Mouse (Mus musculus): ENCODE measurements at regions not wholly inside any gene's neighbourhood (a gene's known extent, or its start where the extent isn't known, plus 50 kb on each side); places are given as distances from the start of the nearest gene placed in this dataset.
A peak's percentile ranks its signal among the peaks of the same experiment; 100 is the strongest.

DNA sequence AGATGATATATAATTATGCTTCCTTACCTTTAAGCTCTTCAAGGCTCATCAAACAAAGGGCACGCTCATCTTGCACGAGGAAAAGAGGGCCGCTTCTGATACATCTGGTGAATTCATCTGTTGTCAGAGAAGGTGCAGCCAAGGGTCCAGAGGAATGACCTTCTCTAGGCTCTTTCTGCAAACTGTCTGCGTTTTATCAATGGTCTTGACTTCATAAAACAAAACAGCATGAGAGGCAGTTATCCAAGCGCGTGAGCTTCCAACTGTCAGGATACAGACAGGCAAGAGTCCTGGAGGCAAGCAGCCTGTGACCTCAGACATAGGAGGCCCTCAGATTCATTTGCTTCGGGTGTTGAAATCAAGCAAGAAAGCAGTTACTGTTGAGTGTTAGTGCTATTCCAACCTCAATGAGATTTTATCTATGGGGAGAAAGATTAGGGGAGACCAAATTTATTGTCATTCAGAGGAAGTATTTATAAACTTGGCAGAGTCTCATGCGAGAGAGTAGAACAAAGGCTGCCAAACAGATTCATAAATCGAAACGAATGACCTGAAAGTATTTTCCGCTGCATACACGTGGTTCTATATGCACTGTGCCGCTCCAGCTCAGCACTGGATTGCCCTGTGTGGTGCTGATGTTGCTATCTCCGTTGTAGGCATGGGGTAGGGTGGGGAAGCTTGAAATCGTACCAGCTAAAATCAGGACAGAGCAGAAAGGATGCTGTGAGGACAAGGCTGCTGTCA is 107.2 kb upstream of the Vangl1 start:
- Histone ChIP-seq H3K4me2 (no peak overlapping the region), H3K9ac (no peak overlapping the region), H3K9me3 (replicated peaks) (no peaks in the 10 kb centered on the region), H3K36me3 (replicated peaks) (no peaks in the 10 kb centered on the region), H3K4me1 (replicated peaks) (no peaks in the 10 kb centered on the region), H3K4me3 (replicated peaks) (no peak overlapping the region), H3K27me3 (no peaks in the 10 kb centered on the region), H3K27ac (replicated peaks) (no peak overlapping the region)
- ATAC-seq (ENCODE audit: insufficient read depth) = no peak
- 61% methylated on average over 15 of the region's 15 CpGs for WGBS (ENCODE audit: insufficient replicate concordance)

DNA sequence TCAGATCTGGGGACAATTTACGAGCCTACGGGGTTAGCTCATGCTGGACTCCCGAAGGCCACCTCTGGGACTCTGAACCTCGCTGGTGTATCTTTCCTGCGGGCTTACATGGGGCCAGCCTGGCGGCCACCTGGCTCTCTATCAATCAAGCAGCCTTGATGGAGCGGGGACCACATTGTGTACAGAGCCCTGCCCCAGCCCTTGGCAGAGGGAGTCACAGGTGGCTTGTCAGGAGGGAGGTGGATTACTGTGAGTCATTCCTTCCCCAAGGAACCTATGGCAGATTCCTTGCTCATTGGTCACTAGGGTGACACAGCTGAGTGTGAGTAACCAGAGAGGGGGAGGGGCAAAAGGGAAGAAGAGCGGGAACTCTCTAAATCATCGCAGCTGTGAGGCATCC is 105.8 kb upstream of the Vangl1 start:
- H3K27ac ChIP-seq (replicated peaks) = no peak overlapping the region
- no peak overlapping the region for H3K9ac ChIP-seq
- H3K36me3 ChIP-seq (replicated peaks) = no peaks in the 10 kb centered on the region
- no peak overlapping the region for H3K4me2 ChIP-seq
- no peak for ATAC-seq (ENCODE audit: insufficient read depth)
- no peaks in the 10 kb centered on the region for H3K9me3 ChIP-seq (replicated peaks)
- no peaks in the 10 kb centered on the region for H3K27me3 ChIP-seq
- H3K4me1 ChIP-seq (replicated peaks) = no peaks in the 10 kb centered on the region
- no peak overlapping the region for H3K4me3 ChIP-seq (replicated peaks)
- 64% methylated on average over 9 of the region's 9 CpGs for WGBS (ENCODE audit: insufficient replicate concordance)

- no peak overlapping the region for H3K4me3 ChIP-seq (replicated peaks)
Observed at GRCm38 (mm10) chr3:102309756-102310155, 105.3 kb upstream of the Vangl1 start.

DNA sequence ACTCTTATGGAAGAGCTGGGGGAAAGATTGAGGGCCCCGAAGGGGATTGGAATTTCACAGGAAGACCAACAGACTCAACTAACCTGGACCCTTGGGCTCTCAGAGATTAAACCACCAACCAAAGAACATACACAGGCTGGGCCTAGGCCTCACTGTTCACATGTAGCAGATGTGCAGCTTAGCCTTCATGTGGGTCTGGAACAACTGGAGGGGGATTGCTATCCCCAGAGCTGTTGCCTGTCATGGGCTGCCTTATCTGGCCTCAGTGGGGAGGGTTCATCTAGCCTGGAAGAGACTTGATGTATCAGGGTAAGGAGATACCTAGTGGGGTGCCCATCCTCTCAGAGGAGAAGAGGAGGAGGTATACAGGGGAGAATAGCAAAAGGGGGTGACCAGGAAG is 103.2 kb upstream of the Vangl1 start:
- Histone ChIP-seq H3K27ac (replicated peaks) (no peak overlapping the region), H3K9ac (no peak overlapping the region), H3K4me2 (no peak overlapping the region), H3K9me3 (replicated peaks) (no peaks in the 10 kb centered on the region), H3K4me3 (replicated peaks) (no peak overlapping the region), H3K36me3 (replicated peaks) (no peaks in the 10 kb centered on the region), H3K27me3 (no peaks in the 10 kb centered on the region), H3K4me1 (replicated peaks) (no peaks in the 10 kb centered on the region)
- ATAC-seq (ENCODE audit: insufficient read depth) = no peak
- WGBS (ENCODE audit: insufficient replicate concordance) = 47% methylated on average over 1 of the region's 1 CpGs

More at GRCm38 (mm10) chr3:102309756-102310155, 105.3 kb upstream of the Vangl1 start:
- no peak overlapping the region for H3K9ac ChIP-seq
- 15% methylated on average over 9 of the region's 9 CpGs for WGBS (ENCODE audit: insufficient replicate concordance)
- H3K4me2 ChIP-seq = no peak overlapping the region
- no peaks in the 10 kb centered on the region for H3K9me3 ChIP-seq (replicated peaks)
- no peak overlapping the region for H3K27ac ChIP-seq (replicated peaks)
- H3K36me3 ChIP-seq (replicated peaks) = no peaks in the 10 kb centered on the region
- H3K27me3 ChIP-seq = no peaks in the 10 kb centered on the region
- no peaks in the 10 kb centered on the region for H3K4me1 ChIP-seq (replicated peaks)
- ATAC-seq (ENCODE audit: insufficient read depth) = no peak

- Histone ChIP-seq H3K4me2 (no peak overlapping the region), H3K27me3 (no peaks in the 10 kb centered on the region), H3K36me3 (replicated peaks) (no peaks in the 10 kb centered on the region), H3K4me3 (replicated peaks) (no peak overlapping the region), H3K27ac (replicated peaks) (no peak overlapping the region), H3K9ac (no peak overlapping the region), H3K9me3 (replicated peaks) (no peaks in the 10 kb centered on the region), H3K4me1 (replicated peaks) (no peaks in the 10 kb centered on the region)
- no peak for ATAC-seq (ENCODE audit: insufficient read depth)
- 56% methylated on average over 3 of the region's 3 CpGs for WGBS (ENCODE audit: insufficient replicate concordance)
Observed at GRCm38 (mm10) chr3:102292385-102292784, 87.9 kb upstream of the Vangl1 start.

DNA sequence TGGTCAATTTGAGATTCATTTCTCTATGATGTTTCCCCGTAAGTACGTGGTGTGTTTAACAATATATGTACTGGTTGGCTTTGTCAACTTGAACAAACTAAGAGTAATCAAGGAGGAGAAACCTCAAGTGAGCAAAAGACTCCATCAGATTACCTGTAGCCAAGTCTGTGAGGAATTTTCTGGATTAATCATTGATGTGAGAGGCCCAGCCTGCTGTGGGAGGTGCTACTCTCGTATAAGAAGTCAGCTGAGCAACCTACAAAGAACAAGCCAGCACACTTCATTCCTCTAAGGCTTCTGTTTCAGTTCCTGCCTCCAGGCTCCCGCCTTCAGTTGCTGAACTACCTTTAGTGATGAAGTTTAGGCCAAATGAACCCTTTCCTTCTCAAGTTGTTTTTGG is 77.5 kb upstream of the Vangl1 start:
- Histone ChIP-seq H3K27ac (replicated peaks) (no peak overlapping the region), H3K36me3 (replicated peaks) (no peaks in the 10 kb centered on the region), H3K4me1 (replicated peaks) (no peaks in the 10 kb centered on the region), H3K9ac (no peak overlapping the region), H3K4me3 (replicated peaks) (no peak overlapping the region), H3K9me3 (replicated peaks) (no peaks in the 10 kb centered on the region), H3K27me3 (no peaks in the 10 kb centered on the region), H3K4me2 (no peak overlapping the region)
- 49% methylated on average over 4 of the region's 4 CpGs for WGBS (ENCODE audit: insufficient replicate concordance)
- ATAC-seq (ENCODE audit: insufficient read depth) = no peak

DNA sequence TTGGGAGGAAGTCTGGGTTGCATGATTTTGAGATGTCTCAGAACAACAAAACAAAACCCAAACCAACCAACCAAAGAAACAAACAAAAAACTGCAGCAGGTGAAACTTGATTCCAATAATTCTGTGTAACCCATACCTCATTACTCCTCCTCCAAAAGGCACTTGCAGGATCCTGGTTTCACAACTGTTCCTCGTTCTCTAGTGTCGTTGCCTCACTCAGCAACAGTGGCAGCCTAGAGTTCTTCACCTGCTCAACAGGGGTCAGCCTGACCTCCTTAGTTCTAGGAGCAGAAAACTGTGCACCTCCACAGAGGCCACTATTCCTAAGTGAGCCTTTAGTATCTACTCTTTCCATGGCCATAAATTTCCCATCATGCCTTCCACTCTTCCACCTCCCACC is 72.3 kb upstream of the Vangl1 start:
- WGBS (ENCODE audit: insufficient replicate concordance) = 41% methylated on average over 2 of the region's 2 CpGs
- H3K4me2 ChIP-seq = no peak overlapping the region

DNA sequence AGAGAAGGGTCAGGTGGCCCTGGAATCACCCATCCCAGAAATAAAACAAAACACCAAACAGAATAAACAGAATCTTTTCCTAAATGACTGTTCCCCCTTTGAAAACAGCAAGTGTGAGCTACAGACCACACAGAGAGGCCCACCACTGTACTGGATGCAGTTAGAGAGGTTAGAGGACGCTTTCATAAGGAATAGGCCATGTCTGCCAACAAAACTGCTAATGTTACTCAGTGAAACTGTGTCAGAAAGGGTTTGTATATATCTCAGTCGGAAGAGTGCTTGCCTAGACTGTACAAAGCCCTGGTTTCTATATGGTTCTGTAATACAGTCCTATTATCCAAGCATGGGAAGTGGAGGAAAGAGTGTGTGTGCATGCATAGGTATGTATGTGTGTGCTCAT is 71.8 kb upstream of the Vangl1 start:
- no peak overlapping the region for H3K27ac ChIP-seq (replicated peaks)
- no peak overlapping the region for H3K4me3 ChIP-seq (replicated peaks)

More for the DNA sequence above, 72.3 kb upstream of the Vangl1 start:
- H3K27me3 ChIP-seq = no peaks in the 10 kb centered on the region
- no peaks in the 10 kb centered on the region for H3K36me3 ChIP-seq (replicated peaks)
- H3K4me1 ChIP-seq (replicated peaks) = no peaks in the 10 kb centered on the region
- no peak overlapping the region for H3K4me3 ChIP-seq (replicated peaks)
- no peaks in the 10 kb centered on the region for H3K9me3 ChIP-seq (replicated peaks)
- H3K9ac ChIP-seq = no peak overlapping the region
- ATAC-seq (ENCODE audit: insufficient read depth) = no peak
- H3K27ac ChIP-seq (replicated peaks) = no peak overlapping the region

DNA sequence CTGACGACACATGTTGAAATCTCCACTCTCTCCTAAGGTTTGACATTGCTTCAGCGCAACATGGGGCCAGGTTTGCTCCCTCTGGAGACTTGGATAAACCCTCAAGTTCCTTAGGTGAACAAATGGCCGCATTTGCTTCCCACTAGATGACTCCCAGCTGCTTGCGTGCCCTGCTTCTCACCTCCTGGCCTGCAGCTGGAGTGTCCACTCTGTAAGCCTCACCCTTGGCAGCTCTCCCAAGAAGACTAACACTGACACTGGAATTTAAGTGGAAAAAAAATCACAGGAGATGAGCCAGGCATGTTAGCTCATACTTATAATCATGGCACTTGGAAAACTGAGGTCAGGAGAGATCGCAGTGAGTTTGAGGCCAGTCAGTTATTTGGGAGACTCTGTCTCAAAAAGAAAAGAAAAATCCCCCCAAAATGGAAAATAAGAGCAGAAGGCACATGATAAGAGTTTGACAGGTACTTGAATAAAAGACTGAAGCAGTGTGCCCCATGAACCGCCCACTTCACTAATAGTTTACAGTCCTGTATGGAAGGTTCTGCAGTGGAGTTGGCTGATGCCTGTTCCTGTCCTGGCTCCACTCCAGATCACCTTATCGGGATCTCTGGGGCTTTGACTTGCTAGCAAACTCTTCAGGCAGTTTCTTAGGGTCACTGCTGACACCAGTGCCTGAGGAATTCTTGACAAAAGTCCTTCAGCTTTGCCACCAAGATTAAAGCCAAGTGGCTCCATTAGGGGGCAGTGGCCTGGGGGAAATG is 70.9 kb upstream of the Vangl1 start:
- H3K4me3 ChIP-seq (replicated peaks) = no peak overlapping the region
- no peaks in the 10 kb centered on the region for H3K36me3 ChIP-seq (replicated peaks)
- ATAC-seq (ENCODE audit: insufficient read depth) = no peak
- H3K27me3 ChIP-seq = no peaks in the 10 kb centered on the region
- no peaks in the 10 kb centered on the region for H3K9me3 ChIP-seq (replicated peaks)
- no peak overlapping the region for H3K4me2 ChIP-seq
- no peaks in the 10 kb centered on the region for H3K4me1 ChIP-seq (replicated peaks)
- no peak overlapping the region for H3K27ac ChIP-seq (replicated peaks)
- H3K9ac ChIP-seq = no peak overlapping the region
- WGBS (ENCODE audit: insufficient replicate concordance) = 52% methylated on average over 7 of the region's 7 CpGs

More for the DNA sequence above, 71.8 kb upstream of the Vangl1 start:
- Histone ChIP-seq H3K27me3 (no peaks in the 10 kb centered on the region), H3K36me3 (replicated peaks) (no peaks in the 10 kb centered on the region), H3K9ac (no peak overlapping the region), H3K9me3 (replicated peaks) (no peaks in the 10 kb centered on the region), H3K4me1 (replicated peaks) (no peaks in the 10 kb centered on the region), H3K4me2 (no peak overlapping the region)
- no peak for ATAC-seq (ENCODE audit: insufficient read depth)
- WGBS (ENCODE audit: insufficient replicate concordance) = 47% methylated on average over 2 of the region's 2 CpGs

DNA sequence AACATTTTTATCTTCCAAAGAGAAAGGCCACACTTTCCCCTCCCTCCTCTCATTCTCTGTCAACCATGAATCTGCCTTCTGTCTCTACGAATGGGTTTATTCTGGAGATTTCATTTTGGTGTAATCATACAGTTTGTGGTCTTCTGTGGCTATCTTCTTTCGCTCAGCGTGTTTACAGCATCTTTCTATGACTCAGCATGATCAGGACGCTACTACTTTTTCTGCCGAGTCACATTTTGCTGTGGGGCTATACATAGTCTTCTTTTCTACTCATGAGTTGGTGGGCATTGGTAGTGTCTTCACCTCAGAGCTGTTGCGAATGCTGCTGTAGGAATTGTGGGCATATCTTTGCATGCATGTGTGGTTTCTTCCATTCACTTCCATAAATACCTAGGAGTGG is 66.3 kb upstream of the Vangl1 start:
- no peaks in the 10 kb centered on the region for H3K4me1 ChIP-seq (replicated peaks)
- no peak overlapping the region for H3K27ac ChIP-seq (replicated peaks)
- no peaks in the 10 kb centered on the region for H3K36me3 ChIP-seq (replicated peaks)
- H3K9ac ChIP-seq = no peak overlapping the region
- H3K4me2 ChIP-seq = no peak overlapping the region
- no peak overlapping the region for H3K4me3 ChIP-seq (replicated peaks)
- ATAC-seq (ENCODE audit: insufficient read depth) = peak; percentile 61; the same call in 1 of the 2 replicates
- H3K27me3 ChIP-seq = no peaks in the 10 kb centered on the region
- WGBS (ENCODE audit: insufficient replicate concordance) = 44% methylated on average over 6 of the region's 6 CpGs
- H3K9me3 ChIP-seq (replicated peaks) = no peaks in the 10 kb centered on the region

DNA sequence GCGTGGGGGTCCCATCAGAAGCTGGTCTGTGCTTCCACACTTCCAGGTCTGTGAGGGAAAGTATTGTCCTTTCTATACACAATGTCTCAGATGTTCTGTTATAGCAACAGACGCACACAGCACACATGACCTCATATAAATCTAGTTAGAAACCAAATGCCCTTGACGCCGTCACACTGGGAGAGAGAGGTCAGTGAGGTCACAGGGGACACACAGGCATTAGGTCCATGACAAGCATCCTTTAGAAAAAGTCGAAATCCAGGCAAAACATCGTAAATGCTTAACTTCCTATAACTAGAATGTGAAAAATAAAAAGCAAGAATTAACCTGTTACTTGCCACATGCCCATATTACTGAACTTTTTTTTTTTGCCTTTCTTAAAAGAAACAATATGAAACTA is 65.8 kb upstream of the Vangl1 start:
- no peak overlapping the region for H3K4me3 ChIP-seq (replicated peaks)
- H3K27me3 ChIP-seq = no peaks in the 10 kb centered on the region
- H3K4me2 ChIP-seq = no peak overlapping the region
- H3K36me3 ChIP-seq (replicated peaks) = no peaks in the 10 kb centered on the region
- H3K9me3 ChIP-seq (replicated peaks) = no peaks in the 10 kb centered on the region
- no peak overlapping the region for H3K9ac ChIP-seq
- WGBS (ENCODE audit: insufficient replicate concordance) = 58% methylated on average over 6 of the region's 6 CpGs
- no peak for ATAC-seq (ENCODE audit: insufficient read depth)
- H3K4me1 ChIP-seq (replicated peaks) = no peaks in the 10 kb centered on the region
- no peak overlapping the region for H3K27ac ChIP-seq (replicated peaks)
